Mouse (Mus musculus) liver, embryonic 15.5 days (tissue): Measurements from ENCODE around the gene Plcb4. TPM values are rescaled to one million over a fixed set of nuclear protein-coding genes. Genes with fewer than 3 reads are reported as not detected.
A peak's percentile ranks its signal among the peaks of the same experiment; 100 is the strongest.
"Not testable (repeated sequence)": the region's sequence is repeated elsewhere in the genome, so short reads cannot be mapped to it uniquely, and the experiment has no call there.

Source experiments
- ATAC-seq: fragments of 200-750 bp; cut with Nextera tagmentation; 2 replicates; pipeline ENCODE4 v1.8.0; 2017; ENCODE audit warnings: moderate number of reproducible peaks, mild to moderate bottlenecking, moderate library complexity; ENCODE audit not compliant: insufficient read depth
- H3K27ac ChIP-seq: fragments of 300-500 bp; sonication (generic); replicated peaks from 2 replicates; pipeline ENCODE4 v1.5.1; 2015; ENCODE audit warnings: mild to moderate bottlenecking, inconsistent platforms
- H3K27me3 ChIP-seq: fragments of 300-500 bp; sonication (generic); 2 replicates; pipeline ENCODE4 v1.6.1; 2015; ENCODE audit warnings: mild to moderate bottlenecking, inconsistent platforms
- H3K36me3 ChIP-seq: fragments of 300-500 bp; sonication (generic); replicated peaks from 2 replicates; pipeline ENCODE4 v1.6.1; 2015; ENCODE audit warnings: moderate library complexity, mild to moderate bottlenecking, inconsistent platforms
- H3K4me1 ChIP-seq: fragments of 300-500 bp; sonication (generic); replicated peaks from 2 replicates; pipeline ENCODE4 v1.6.1; 2015; ENCODE audit warnings: inconsistent platforms
- H3K4me2 ChIP-seq: fragments of 300-500 bp; sonication (generic); 2 replicates; pipeline ENCODE4 v1.6.1; 2015; ENCODE audit warnings: moderate library complexity, mild to moderate bottlenecking, inconsistent platforms
- H3K4me3 ChIP-seq: fragments of 300-500 bp; sonication (generic); replicated peaks from 2 replicates; pipeline ENCODE4 v1.5.1; 2015; ENCODE audit warnings: mild to moderate bottlenecking, inconsistent platforms
- H3K9ac ChIP-seq: fragments of 300-500 bp; sonication (generic); 2 replicates; pipeline ENCODE4 v1.6.1; 2015; ENCODE audit warnings: moderate library complexity, mild to moderate bottlenecking, inconsistent platforms
- H3K9me3 ChIP-seq: fragments of 300-500 bp; sonication (generic); replicated peaks from 2 replicates; pipeline ENCODE4 v1.6.1; 2016; ENCODE audit warnings: inconsistent platforms
- WGBS: fragments of 180-500 bp; shearing (Covaris S2); methylation state at CpG from one replicate; pipeline ENCODE4 v1.1.7; 2015; ENCODE audit warnings: mixed read lengths; ENCODE audit not compliant: insufficient replicate concordance; 5-methylcytosine and 5-hydroxymethylcytosine counted together
- polyA plus RNA-seq: library from polyadenylated mRNA; unstranded; fragments of >200 nt; fragmentation: Nextera tagmentation; extraction: Ambion mirVana; gene quantifications from 2 replicates; pipeline ENCODE4 v1.2.1, GENCODE M21; 2015

The Plcb4 gene
- polyA plus RNA-seq, 1 experiment from 2014 or later = 1.6 TPM

- no peaks in the 10 kb centered on the region for H3K36me3 ChIP-seq
- no peak overlapping the region for H3K9ac ChIP-seq
- no peak overlapping the region for H3K4me3 ChIP-seq
- no peak for ATAC-seq
- H3K9me3 ChIP-seq = no peaks in the 10 kb centered on the region
- H3K4me2 ChIP-seq = no peak overlapping the region
- H3K27ac ChIP-seq = no peak overlapping the region
- 73% methylated on average over 5 of the region's 5 CpGs for WGBS
- H3K27me3 ChIP-seq = no peaks in the 10 kb centered on the region
- peaks cover 17% of the 10 kb centered on the region for H3K4me1 ChIP-seq
These were observed 45.9 kb downstream of the Plcb4 start for GRCm38 (mm10) chr2:135704673-135705072.

- H3K9ac ChIP-seq = no peak overlapping the region
- peaks cover 9% of the 10 kb centered on the region; the same call in 1 of the 2 replicates for H3K4me1 ChIP-seq
- no peaks in the 10 kb centered on the region for H3K9me3 ChIP-seq
- H3K4me3 ChIP-seq = no peak overlapping the region
- no peaks in the 10 kb centered on the region for H3K27me3 ChIP-seq
- H3K4me2 ChIP-seq = no peak overlapping the region
- H3K36me3 ChIP-seq = no peaks in the 10 kb centered on the region
- no peak overlapping the region for H3K27ac ChIP-seq
- 40% methylated on average over 2 of the region's 2 CpGs for WGBS
- ATAC-seq = no peak
These were observed 48.5 kb downstream of the Plcb4 start for GRCm38 (mm10) chr2:135707305-135707704.

GRCm38 (mm10) chr2:135708386-135708785, 49.6 kb downstream of the Plcb4 start:
- H3K4me3 ChIP-seq = no peak overlapping the region
- no peak for ATAC-seq
- H3K27me3 ChIP-seq = no peaks in the 10 kb centered on the region
- peaks cover 12% of the 10 kb centered on the region; the same call in 1 of the 2 replicates for H3K4me1 ChIP-seq
- H3K4me2 ChIP-seq = no peak overlapping the region
- no peaks in the 10 kb centered on the region for H3K36me3 ChIP-seq
- H3K9me3 ChIP-seq = no peaks in the 10 kb centered on the region
- no peak overlapping the region for H3K9ac ChIP-seq
- no peak overlapping the region for H3K27ac ChIP-seq
- 72% methylated on average over 3 of the region's 3 CpGs for whole genome bisulfite sequencing

GRCm38 (mm10) chr2:135708796-135709195, 50.0 kb downstream of the Plcb4 start:
- H3K36me3 ChIP-seq = no peaks in the 10 kb centered on the region
- 64% methylated on average over 9 of the region's 9 CpGs for WGBS
- no peak overlapping the region for H3K27ac ChIP-seq
- no peak overlapping the region for H3K9ac ChIP-seq
- no peaks in the 10 kb centered on the region for H3K9me3 ChIP-seq
- no peaks in the 10 kb centered on the region for H3K27me3 ChIP-seq
- H3K4me1 ChIP-seq = peaks cover 12% of the 10 kb centered on the region; the same call in 1 of the 2 replicates
- no peak overlapping the region for H3K4me3 ChIP-seq
- H3K4me2 ChIP-seq = no peak overlapping the region
- no peak for ATAC-seq

- H3K9me3 ChIP-seq, H3K27ac ChIP-seq, ATAC-seq, H3K9ac ChIP-seq, H3K36me3 ChIP-seq, H3K4me3 ChIP-seq, H3K27me3 ChIP-seq, H3K4me2 ChIP-seq: not testable (repeated sequence)
- H3K4me1 ChIP-seq = peaks cover 12% of the 10 kb centered on the region; the same call in 1 of the 2 replicates
These were observed 50.9 kb downstream of the Plcb4 start for GRCm38 (mm10) chr2:135709736-135710135.

- no peak overlapping the region for H3K4me2 ChIP-seq
- no peaks in the 10 kb centered on the region for H3K27me3 ChIP-seq
- no peaks in the 10 kb centered on the region for H3K9me3 ChIP-seq
- H3K4me1 ChIP-seq = peaks cover 12% of the 10 kb centered on the region; the same call in 1 of the 2 replicates
- no peak overlapping the region for H3K27ac ChIP-seq
- 41% methylated on average over 8 of the region's 8 CpGs for WGBS
- no peaks in the 10 kb centered on the region for H3K36me3 ChIP-seq
- no peak overlapping the region for H3K9ac ChIP-seq
- no peak overlapping the region for H3K4me3 ChIP-seq
- no peak for ATAC-seq
These were observed 52.5 kb downstream of the Plcb4 start for GRCm38 (mm10) chr2:135711049-135711924.

- H3K4me2 ChIP-seq = no peak overlapping the region
- WGBS = 34% methylated on average over 8 of the region's 8 CpGs
These were observed 53.1 kb downstream of the Plcb4 start for GRCm38 (mm10) chr2:135711925-135712288.

GRCm38 (mm10) chr2:135712331-135712730, 53.5 kb downstream of the Plcb4 start:
- no peak for ATAC-seq
- H3K9ac ChIP-seq = no peak overlapping the region
- 38% methylated on average over 5 of the region's 5 CpGs for WGBS

More at GRCm38 (mm10) chr2:135711925-135712288, 53.1 kb downstream of the Plcb4 start:
- peak; percentile 31; the same call in 1 of the 2 replicates for ATAC-seq
- Histone ChIP-seq H3K27ac (no peak overlapping the region), H3K9ac (no peak overlapping the region), H3K9me3 (no peaks in the 10 kb centered on the region), H3K36me3 (no peaks in the 10 kb centered on the region), H3K4me1 (peaks cover 11% of the 10 kb centered on the region; the same call in 1 of the 2 replicates), H3K4me3 (no peak overlapping the region), H3K27me3 (no peaks in the 10 kb centered on the region)

GRCm38 (mm10) chr2:135712921-135713320, 54.1 kb downstream of the Plcb4 start:
- no peaks in the 10 kb centered on the region for H3K9me3 ChIP-seq
- no peak overlapping the region for H3K4me3 ChIP-seq
- H3K4me2 ChIP-seq = no peak overlapping the region
- no peak overlapping the region for H3K27ac ChIP-seq
- H3K9ac ChIP-seq = no peak overlapping the region
- ATAC-seq = no peak
- peaks cover 9% of the 10 kb centered on the region; the same call in 1 of the 2 replicates for H3K4me1 ChIP-seq
- no peaks in the 10 kb centered on the region for H3K27me3 ChIP-seq
- no peaks in the 10 kb centered on the region for H3K36me3 ChIP-seq
- 49% methylated on average over 6 of the region's 6 CpGs for WGBS

More at GRCm38 (mm10) chr2:135712331-135712730, 53.5 kb downstream of the Plcb4 start:
- Histone ChIP-seq H3K4me1 (peaks cover 9% of the 10 kb centered on the region; the same call in 1 of the 2 replicates), H3K36me3 (no peaks in the 10 kb centered on the region), H3K4me2 (no peak overlapping the region), H3K4me3 (no peak overlapping the region), H3K27me3 (no peaks in the 10 kb centered on the region), H3K9me3 (no peaks in the 10 kb centered on the region), H3K27ac (no peak overlapping the region)

GRCm38 (mm10) chr2:135716180-135716579, 57.4 kb downstream of the Plcb4 start:
- no peak for ATAC-seq
- Histone ChIP-seq H3K4me3 (no peak overlapping the region), H3K4me1 (peaks cover 9% of the 10 kb centered on the region; the same call in 1 of the 2 replicates), H3K36me3 (no peaks in the 10 kb centered on the region), H3K27ac (no peak overlapping the region), H3K9ac (no peak overlapping the region), H3K9me3 (no peaks in the 10 kb centered on the region), H3K4me2 (no peak overlapping the region), H3K27me3 (no peaks in the 10 kb centered on the region)
- WGBS = 76% methylated on average over 4 of the region's 4 CpGs

GRCm38 (mm10) chr2:135717232-135718134, 58.7 kb downstream of the Plcb4 start:
- H3K4me3 ChIP-seq = no peak overlapping the region
- no peak overlapping the region for H3K4me2 ChIP-seq
- H3K27me3 ChIP-seq = no peaks in the 10 kb centered on the region
- H3K36me3 ChIP-seq = no peaks in the 10 kb centered on the region
- H3K9me3 ChIP-seq = no peaks in the 10 kb centered on the region
- 27% methylated on average over 16 of the region's 16 CpGs for WGBS
- no peak overlapping the region for H3K27ac ChIP-seq
- no peak overlapping the region for H3K9ac ChIP-seq
- peaks cover under 1% of the 10 kb centered on the region; the same call in 1 of the 2 replicates for H3K4me1 ChIP-seq
- ATAC-seq = no peak
